Mouse (Mus musculus) lung, embryonic 15.5 days (tissue): ENCODE measurements around the gene 2200002D01Rik. TPM values are rescaled to one million over a fixed set of nuclear protein-coding genes. Genes with fewer than 3 reads are reported as not detected.

ENCODE experiments used
- ATAC-seq: fragments of 200-750 bp; cut with Nextera tagmentation; 2 replicates; pipeline ENCODE4 v1.8.0; 2017; ENCODE audit warnings: moderate number of reproducible peaks, borderline replicate concordance; ENCODE audit not compliant: low FRiP score, low TSS enrichment; ENCODE audit errors: extremely low read depth
- H3K27ac ChIP-seq: fragments of 300-500 bp; sonication (generic); 2 replicates; pipeline ENCODE4 v1.5.1; 2015; ENCODE audit warnings: moderate library complexity, mild to moderate bottlenecking, inconsistent platforms
- H3K27me3 ChIP-seq: fragments of 300-500 bp; sonication (generic); 2 replicates; pipeline ENCODE4 v1.6.1; 2015; ENCODE audit warnings: inconsistent platforms
- H3K36me3 ChIP-seq: fragments of 300-500 bp; sonication (generic); 2 replicates; pipeline ENCODE4 v1.6.1; 2015; ENCODE audit warnings: inconsistent platforms
- H3K4me1 ChIP-seq: fragments of 300-500 bp; sonication (generic); 2 replicates; pipeline ENCODE4 v1.6.1; 2015; ENCODE audit warnings: inconsistent platforms
- H3K4me2 ChIP-seq: fragments of 300-500 bp; sonication (generic); 2 replicates; pipeline ENCODE4 v1.6.1; 2015; ENCODE audit warnings: inconsistent platforms, mild to moderate bottlenecking, moderate library complexity
- H3K4me3 ChIP-seq: fragments of 300-500 bp; sonication (generic); 2 replicates; pipeline ENCODE4 v1.5.1; 2015; ENCODE audit warnings: mild to moderate bottlenecking, inconsistent platforms
- H3K9ac ChIP-seq: fragments of 300-500 bp; sonication (generic); 2 replicates; pipeline ENCODE4 v1.6.1; 2015; ENCODE audit warnings: inconsistent platforms
- H3K9me3 ChIP-seq: fragments of 300-500 bp; sonication (generic); 2 replicates; pipeline ENCODE4 v1.6.1; 2016; ENCODE audit warnings: inconsistent platforms
- whole genome bisulfite sequencing: fragments of 180-500 bp; shearing (Covaris S2); methylation state at CpG from one replicate; pipeline ENCODE4 v1.1.7; 2015; 5-methylcytosine and 5-hydroxymethylcytosine counted together
- polyA plus RNA-seq: library from polyadenylated mRNA; unstranded; fragments of >200 nt; fragmentation: Nextera tagmentation; extraction: Ambion mirVana; gene quantifications from 2 replicates; pipeline ENCODE4 v1.2.1, GENCODE M21; 2015

Gene 2200002D01Rik
- polyA plus RNA-seq, 1 experiment from 2014 or later: 13.1 TPM

DNA sequence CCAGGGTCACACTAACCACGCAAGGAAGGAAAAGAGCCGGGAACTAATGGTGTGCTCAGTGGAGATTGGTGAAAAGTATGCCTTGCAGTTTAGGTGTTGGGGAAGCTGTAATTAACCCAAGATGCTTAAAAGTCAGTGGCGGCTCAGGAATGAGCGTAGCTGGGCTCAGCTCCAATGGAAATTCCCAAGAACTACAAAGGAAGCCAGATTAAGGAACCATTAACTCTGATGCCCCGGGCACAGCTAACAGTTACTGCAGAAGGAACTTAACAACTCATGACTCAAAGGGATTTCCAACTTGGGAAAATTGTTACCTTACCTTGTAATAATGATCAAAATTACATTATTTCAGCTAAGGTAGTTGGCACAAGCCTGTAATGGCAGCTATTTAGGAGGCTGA, 28.4 kb upstream of the 2200002D01Rik start:
- no peaks in the 10 kb centered on the region for H3K9me3 ChIP-seq
- WGBS: 56% methylated on average over 5 of the region's 5 CpGs
- H3K4me1 ChIP-seq: peaks cover 22% of the 10 kb centered on the region
- H3K27ac ChIP-seq: no peak overlapping the region
- H3K9ac ChIP-seq: no peak overlapping the region
- H3K36me3 ChIP-seq: no peaks in the 10 kb centered on the region
- H3K4me2 ChIP-seq: no peak overlapping the region
- H3K27me3 ChIP-seq: peaks cover 15% of the 10 kb centered on the region
- no peak for ATAC-seq
- H3K4me3 ChIP-seq: no peak overlapping the region

DNA sequence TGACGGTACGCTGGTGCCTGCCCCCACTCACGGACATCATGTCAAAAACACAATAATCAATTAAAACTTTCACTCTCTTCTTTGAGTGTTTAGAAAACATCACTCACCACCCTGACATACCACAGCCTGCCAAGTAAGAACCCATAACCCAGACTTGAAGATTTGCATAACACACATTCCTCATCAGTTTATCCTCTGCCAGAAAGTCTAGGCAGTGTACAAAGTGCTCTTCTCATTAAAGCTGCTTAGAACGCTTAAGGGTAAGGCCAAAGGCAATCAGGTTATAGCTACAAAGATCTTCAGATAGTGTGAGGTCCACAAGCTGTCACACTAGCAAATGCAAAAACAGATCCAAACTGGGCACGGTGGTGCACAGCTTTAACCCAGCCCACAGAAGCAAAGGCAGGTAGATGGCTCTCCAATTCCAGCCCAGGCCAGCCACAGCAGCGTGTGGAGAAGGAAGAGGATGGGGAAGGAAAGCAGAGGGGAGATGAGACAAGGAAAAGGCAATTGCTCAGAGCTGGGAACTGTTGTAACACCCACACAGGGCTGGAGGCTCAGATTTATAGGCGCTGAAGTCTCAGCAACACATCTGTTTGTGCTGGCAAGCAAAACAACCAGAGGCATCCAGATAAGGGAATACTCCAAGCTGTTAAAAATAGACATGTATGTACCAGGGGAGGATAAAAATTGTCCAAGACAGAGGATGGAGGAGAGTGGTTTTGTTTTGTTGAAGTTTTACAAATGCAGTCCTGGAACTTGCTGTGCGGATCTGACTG, 23.6 kb upstream of the 2200002D01Rik start:
- WGBS: 38% methylated on average over 8 of the region's 8 CpGs
- Histone ChIP-seq H3K4me1 (peaks cover 27% of the 10 kb centered on the region), H3K27ac (peak overlapping the region; percentile 65), H3K4me3 (no peak overlapping the region), H3K9ac (no peak overlapping the region), H3K4me2 (no peak overlapping the region), H3K9me3 (no peaks in the 10 kb centered on the region), H3K36me3 (no peaks in the 10 kb centered on the region), H3K27me3 (no peaks in the 10 kb centered on the region)
- ATAC-seq: peak; percentile 56; the same call in 1 of the 2 replicates

GRCm38 (mm10) chr7:29270445-29270844, 22.2 kb upstream of the 2200002D01Rik start:
- Histone ChIP-seq H3K4me2 (no peak overlapping the region), H3K27me3 (no peaks in the 10 kb centered on the region), H3K9me3 (no peaks in the 10 kb centered on the region), H3K4me1 (peaks cover 25% of the 10 kb centered on the region), H3K36me3 (no peaks in the 10 kb centered on the region), H3K27ac (no peak overlapping the region), H3K9ac (no peak overlapping the region), H3K4me3 (no peak overlapping the region)
- ATAC-seq: no peak
- WGBS: 87% methylated on average over 4 of the region's 4 CpGs

GRCm38 (mm10) chr7:29266931-29267330, 18.7 kb upstream of the 2200002D01Rik start:
- Histone ChIP-seq H3K4me3 (no peak overlapping the region), H3K27ac (no peak overlapping the region), H3K9ac (no peak overlapping the region), H3K4me2 (no peak overlapping the region), H3K9me3 (no peaks in the 10 kb centered on the region), H3K4me1 (peaks cover 21% of the 10 kb centered on the region), H3K36me3 (no peaks in the 10 kb centered on the region), H3K27me3 (no peaks in the 10 kb centered on the region)
- WGBS: 49% methylated on average over 4 of the region's 4 CpGs
- ATAC-seq: peak; percentile 39; the same call in 1 of the 2 replicates

- Histone ChIP-seq H3K9me3 (no peaks in the 10 kb centered on the region), H3K27me3 (no peaks in the 10 kb centered on the region), H3K4me1 (0 out of 2 replicates have a peak, but pooled peaks cover 8% of the 10 kb centered on the region), H3K36me3 (no peaks in the 10 kb centered on the region), H3K4me2 (no peak overlapping the region), H3K27ac (no peak overlapping the region), H3K9ac (no peak overlapping the region), H3K4me3 (no peak overlapping the region)
- no peak for ATAC-seq
- 71% methylated on average over 7 of the region's 7 CpGs for WGBS
Observed at GRCm38 (mm10) chr7:29265636-29266035, 17.4 kb upstream of the 2200002D01Rik start.

DNA sequence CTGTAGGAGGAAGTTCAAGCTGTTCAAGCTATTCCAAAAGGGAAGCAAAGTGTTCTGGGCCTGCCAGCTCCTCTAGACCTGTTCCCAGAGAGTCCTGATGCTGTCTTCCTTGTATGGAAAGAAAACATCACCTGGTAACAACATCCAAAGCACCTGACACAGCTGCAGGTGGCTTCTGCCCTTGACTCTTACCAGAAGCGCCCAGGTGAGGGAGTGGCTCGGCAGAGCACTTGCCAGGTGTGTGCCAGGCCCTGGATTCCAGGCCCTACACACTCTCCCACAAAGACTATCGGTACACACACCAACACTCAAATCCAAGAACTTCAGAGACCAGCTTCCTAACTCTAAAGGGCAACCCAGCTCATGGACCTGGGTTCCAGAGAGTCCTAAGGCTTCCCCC, 15.6 kb upstream of the 2200002D01Rik start:
- 64% methylated on average over 3 of the region's 3 CpGs for WGBS
- ATAC-seq: no peak
- H3K4me2 ChIP-seq: no peak overlapping the region
- H3K4me3 ChIP-seq: no peak overlapping the region
- H3K27me3 ChIP-seq: no peaks in the 10 kb centered on the region
- H3K4me1 ChIP-seq: 0 out of 2 replicates have a peak, but pooled peaks cover 6% of the 10 kb centered on the region
- H3K9me3 ChIP-seq: no peaks in the 10 kb centered on the region
- no peak overlapping the region for H3K27ac ChIP-seq
- H3K36me3 ChIP-seq: no peaks in the 10 kb centered on the region
- no peak overlapping the region for H3K9ac ChIP-seq

- Histone ChIP-seq H3K27me3 (no peaks in the 10 kb centered on the region), H3K4me1 (peaks cover 20% of the 10 kb centered on the region), H3K27ac (no peak overlapping the region), H3K9ac (no peak overlapping the region), H3K4me3 (no peak overlapping the region), H3K36me3 (no peaks in the 10 kb centered on the region), H3K4me2 (no peak overlapping the region), H3K9me3 (no peaks in the 10 kb centered on the region)
- WGBS: 48% methylated on average over 6 of the region's 6 CpGs
- ATAC-seq: no peak
Observed at GRCm38 (mm10) chr7:29262151-29262550, 13.9 kb upstream of the 2200002D01Rik start.

DNA sequence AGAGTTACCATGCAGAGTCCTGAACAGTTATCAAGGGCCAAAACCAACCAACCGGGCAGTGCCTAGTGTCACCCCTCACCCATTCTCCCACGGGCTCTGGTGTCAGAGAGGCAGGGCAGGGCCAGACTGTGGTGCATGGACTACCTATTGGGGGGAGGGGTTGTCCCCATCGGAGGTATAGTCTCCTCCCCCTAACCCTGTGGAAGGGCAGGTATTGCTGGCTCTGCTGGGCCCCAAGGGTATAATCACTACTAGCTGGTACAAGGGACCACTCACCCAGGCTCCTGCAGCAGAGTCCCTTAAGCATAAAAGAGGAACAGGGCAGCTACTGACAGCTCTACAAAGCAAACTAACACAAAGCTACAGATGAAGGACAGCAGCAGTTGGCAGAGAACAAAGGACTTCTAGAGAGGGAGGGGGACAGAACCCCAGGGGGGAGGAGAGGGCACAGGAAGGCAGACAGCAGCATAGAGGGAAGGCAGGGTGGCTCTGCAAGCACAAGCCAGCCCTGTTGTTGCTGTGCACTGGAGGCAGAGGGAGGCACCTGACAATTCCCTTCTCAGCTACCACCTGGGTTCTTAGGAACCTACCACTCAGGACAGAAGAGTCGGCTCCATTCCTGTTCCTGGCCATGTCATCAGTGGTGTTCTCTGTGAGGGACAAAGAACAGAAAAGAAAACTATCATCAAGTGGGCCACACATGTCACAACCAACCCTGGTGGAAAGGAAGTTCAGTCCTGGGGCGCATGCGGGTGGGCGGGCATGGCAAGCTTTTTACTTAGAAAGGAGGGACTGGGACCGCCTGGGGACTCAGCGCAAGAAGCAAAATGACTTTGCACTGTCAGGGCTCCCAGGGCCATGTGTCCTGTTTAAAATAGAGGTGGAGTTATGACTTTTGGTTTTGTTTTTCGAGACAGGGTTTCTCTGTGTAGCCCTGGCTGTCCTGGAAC, 11.8 kb upstream of the 2200002D01Rik start:
- Histone ChIP-seq H3K4me2 (no peak overlapping the region), H3K9ac (no peak overlapping the region), H3K27me3 (no peaks in the 10 kb centered on the region), H3K4me3 (no peak overlapping the region), H3K27ac (no peak overlapping the region), H3K4me1 (peaks cover 29% of the 10 kb centered on the region), H3K36me3 (0 out of 2 replicates have a peak, but pooled peaks cover 7% of the 10 kb centered on the region), H3K9me3 (no peaks in the 10 kb centered on the region)
- no peak for ATAC-seq
- WGBS: 77% methylated on average over 10 of the region's 10 CpGs

- WGBS: 90% methylated on average over 1 of the region's 1 CpGs
- Histone ChIP-seq H3K9me3 (no peaks in the 10 kb centered on the region), H3K4me3 (no peak overlapping the region), H3K27ac (peak overlapping the region; percentile 58), H3K27me3 (no peaks in the 10 kb centered on the region), H3K4me2 (no peak overlapping the region), H3K36me3 (0 out of 2 replicates have a peak, but pooled peaks cover 7% of the 10 kb centered on the region), H3K4me1 (peaks cover 26% of the 10 kb centered on the region), H3K9ac (no peak overlapping the region; the same call in 1 of the 2 replicates)
- ATAC-seq: no peak
Observed at GRCm38 (mm10) chr7:29257368-29257767, 9.1 kb upstream of the 2200002D01Rik start.

DNA sequence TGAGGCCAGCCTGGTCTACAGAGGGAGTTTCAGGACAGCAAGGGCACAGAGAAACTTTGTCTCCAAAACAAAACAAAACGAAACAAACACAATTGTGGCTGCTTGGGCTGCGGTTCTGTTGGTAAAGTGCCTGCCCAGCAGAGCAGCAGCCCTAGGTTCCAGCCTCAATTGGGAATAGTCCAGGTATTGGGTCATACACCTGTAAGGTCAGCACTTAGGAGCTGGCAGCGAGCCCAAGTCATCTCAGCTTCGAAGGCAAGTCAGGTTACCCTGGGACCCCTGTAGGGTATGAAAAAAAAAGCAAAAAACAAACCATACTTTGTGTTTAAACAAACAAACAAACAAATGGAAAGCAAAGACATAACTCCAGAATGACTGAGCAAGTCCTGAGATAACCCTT, 7.6 kb upstream of the 2200002D01Rik start:
- Histone ChIP-seq H3K27me3 (no peaks in the 10 kb centered on the region), H3K36me3 (0 out of 2 replicates have a peak, but pooled peaks cover 7% of the 10 kb centered on the region), H3K9ac (no peak overlapping the region), H3K4me3 (no peak overlapping the region), H3K4me1 (peaks cover 26% of the 10 kb centered on the region), H3K4me2 (no peak overlapping the region), H3K9me3 (no peaks in the 10 kb centered on the region), H3K27ac (no peak overlapping the region)
- ATAC-seq: no peak
- 74% methylated on average over 4 of the region's 4 CpGs for WGBS

DNA sequence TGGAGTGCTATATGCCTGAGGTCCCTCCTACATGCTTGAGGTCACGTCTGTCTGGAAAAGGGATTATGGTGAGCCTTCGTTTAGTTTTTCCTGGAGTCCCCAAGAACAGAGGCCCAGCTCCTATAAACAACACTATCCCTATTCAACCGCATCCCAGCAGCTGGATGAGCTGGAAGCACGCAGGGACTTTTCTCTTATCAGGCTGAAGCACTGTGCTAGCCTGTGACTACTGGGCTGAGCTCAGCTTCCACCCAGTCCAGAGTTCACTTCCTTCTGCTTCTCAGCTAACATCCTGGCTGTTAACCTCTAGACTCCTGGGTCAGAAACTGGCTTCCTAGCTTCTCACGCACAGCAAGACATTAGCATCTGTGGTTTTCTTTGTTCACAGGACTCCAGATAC, 5.6 kb upstream of the 2200002D01Rik start:
- Histone ChIP-seq H3K4me1 (peaks cover 27% of the 10 kb centered on the region), H3K36me3 (0 out of 2 replicates have a peak, but pooled peaks cover 7% of the 10 kb centered on the region), H3K9ac (no peak overlapping the region), H3K4me3 (no peak overlapping the region), H3K9me3 (no peaks in the 10 kb centered on the region), H3K4me2 (no peak overlapping the region), H3K27me3 (no peaks in the 10 kb centered on the region), H3K27ac (no peak overlapping the region)
- 45% methylated on average over 5 of the region's 5 CpGs for WGBS
- ATAC-seq: no peak
